Mouse (Mus musculus): Measurements from ENCODE around the gene Cib4. TPM values are rescaled to one million over a fixed set of nuclear protein-coding genes. Genes with fewer than 3 reads are reported as not detected.

Gene Cib4
- polyA plus RNA-seq, 1 experiment: not detected

GRCm38 (mm10) chr5:30456056-30456455, 89.6 kb downstream of the Cib4 start:
- TF ChIP-seq CTCF (IDR thresholded peaks at IDR 0.05; ENCODE audit: insufficient read depth, low read depth, low read length): no peak
- TF ChIP-seq POLR2A (IDR thresholded peaks at IDR 0.05; ENCODE audit: insufficient read depth, low read depth, low read length): no peak
- H3K4me1 ChIP-seq (ENCODE audit: control insufficient read depth, insufficient read depth, low read length): peaks cover 8% of the 10 kb centered on the region
- WGBS: 63% methylated on average over 6 of the region's 6 CpGs
- H3K4me3 ChIP-seq (ENCODE audit: insufficient read depth, low read depth, low read length): no peak overlapping the region
- H3K27ac ChIP-seq (ENCODE audit: insufficient read depth, low read depth, low read length): no peak overlapping the region

- no peak for TF ChIP-seq POLR2A (IDR thresholded peaks at IDR 0.05; ENCODE audit: insufficient read depth, low read depth, low read length)
- no peak for TF ChIP-seq CTCF (IDR thresholded peaks at IDR 0.05; ENCODE audit: insufficient read depth, low read depth, low read length)
- no peak overlapping the region for H3K27ac ChIP-seq (ENCODE audit: insufficient read depth, low read depth, low read length)
- WGBS: 81% methylated on average over 13 of the region's 13 CpGs
Observed at GRCm38 (mm10) chr5:30444327-30444895, 101.2 kb downstream of the Cib4 start.

GRCm38 (mm10) chr5:30442196-30442595, 103.4 kb downstream of the Cib4 start:
- TF ChIP-seq CTCF (IDR thresholded peaks at IDR 0.05; ENCODE audit: insufficient read depth, low read depth, low read length): no peak
- no peak for TF ChIP-seq POLR2A (IDR thresholded peaks at IDR 0.05; ENCODE audit: insufficient read depth, low read depth, low read length)
- H3K27ac ChIP-seq (ENCODE audit: insufficient read depth, low read depth, low read length): no peak overlapping the region
- WGBS: 69% methylated on average over 5 of the region's 5 CpGs
- no peak overlapping the region for H3K4me3 ChIP-seq (ENCODE audit: insufficient read depth, low read depth, low read length)
- H3K4me1 ChIP-seq (ENCODE audit: control insufficient read depth, insufficient read depth, low read length): no peaks in the 10 kb centered on the region

More at GRCm38 (mm10) chr5:30444327-30444895, 101.2 kb downstream of the Cib4 start:
- Histone ChIP-seq H3K4me1 (ENCODE audit: control insufficient read depth, insufficient read depth, low read length) (no peaks in the 10 kb centered on the region), H3K4me3 (ENCODE audit: insufficient read depth, low read depth, low read length) (no peak overlapping the region)

GRCm38 (mm10) chr5:30440308-30440906, 105.2 kb downstream of the Cib4 start:
- no peak overlapping the region for H3K4me3 ChIP-seq (ENCODE audit: insufficient read depth, low read depth, low read length)
- TF ChIP-seq POLR2A (IDR thresholded peaks at IDR 0.05; ENCODE audit: insufficient read depth, low read depth, low read length) (no peak), CTCF (IDR thresholded peaks at IDR 0.05; ENCODE audit: insufficient read depth, low read depth, low read length) (no peak)
- H3K4me1 ChIP-seq (ENCODE audit: control insufficient read depth, insufficient read depth, low read length): no peaks in the 10 kb centered on the region
- H3K27ac ChIP-seq (ENCODE audit: insufficient read depth, low read depth, low read length): no peak overlapping the region
- WGBS: 88% methylated on average over 8 of the region's 8 CpGs

GRCm38 (mm10) chr5:30438931-30439330, 106.7 kb downstream of the Cib4 start:
- Histone ChIP-seq H3K4me1 (ENCODE audit: control insufficient read depth, insufficient read depth, low read length) (no peaks in the 10 kb centered on the region; the same call in 1 of the 2 replicates), H3K4me3 (ENCODE audit: insufficient read depth, low read depth, low read length) (no peak overlapping the region), H3K27ac (ENCODE audit: insufficient read depth, low read depth, low read length) (no peak overlapping the region)
- no peak for TF ChIP-seq POLR2A (IDR thresholded peaks at IDR 0.05; ENCODE audit: insufficient read depth, low read depth, low read length)
- no peak for TF ChIP-seq CTCF (IDR thresholded peaks at IDR 0.05; ENCODE audit: insufficient read depth, low read depth, low read length)
- 43% methylated on average over 2 of the region's 2 CpGs for WGBS

Other genes starting within 250 kb of the Cib4 start
- gene Otof, start 83.9 kb downstream of the Cib4 start, polyA plus RNA-seq (2012; ENCODE audit: insufficient read depth, insufficient read length, low replicate concordance, missing spikeins): not detected in 2 replicates
- not detected in 2 replicates for gene 1700001C02Rik, start 79.8 kb downstream of the Cib4 start, polyA plus RNA-seq (2012; ENCODE audit: insufficient read depth, insufficient read length, low replicate concordance, missing spikeins)
- gene Kcnk3, start 42.3 kb upstream of the Cib4 start, polyA plus RNA-seq (2012; ENCODE audit: insufficient read depth, insufficient read length, low replicate concordance, missing spikeins): not detected in 2 replicates
- not detected in 2 replicates for gene Slc35f6, start 102.1 kb upstream of the Cib4 start, polyA plus RNA-seq (2012; ENCODE audit: insufficient read depth, insufficient read length, low replicate concordance, missing spikeins)
- 423 TPM in 1 of 2 replicates, not detected in the other for gene Cenpa, start 120.9 kb upstream of the Cib4 start, polyA plus RNA-seq (2012; ENCODE audit: insufficient read depth, insufficient read length, low replicate concordance, missing spikeins)
- not detected in 2 replicates for gene Dpysl5, start 165.7 kb upstream of the Cib4 start, polyA plus RNA-seq (2012; ENCODE audit: insufficient read depth, insufficient read length, low replicate concordance, missing spikeins)

All from olfactory bulb, adult 2 months (tissue).